Mouse (Mus musculus): ENCODE data around the gene Ccnjl. TPM values are rescaled to one million over a fixed set of nuclear protein-coding genes. Genes with fewer than 3 reads are reported as not detected.

Ccnjl gene
- polyA plus RNA-seq, 1 experiment from 2014 or later: 14.6 TPM

Other genes with a start within 250 kb of the Ccnjl start
- 61.2 and 65.5 TPM in 2 replicates for gene Pttg1, start 102.5 kb upstream of the Ccnjl start, polyA plus RNA-seq (2015; fragmentation: Nextera tagmentation; extraction: Ambion mirVana)
- gene Slu7, start 95.0 kb upstream of the Ccnjl start, polyA plus RNA-seq (2015; fragmentation: Nextera tagmentation; extraction: Ambion mirVana): 41.7 and 46.8 TPM in 2 replicates
- gene C1qtnf2, start 54.5 kb upstream of the Ccnjl start, polyA plus RNA-seq (2015; fragmentation: Nextera tagmentation; extraction: Ambion mirVana): 7.0 and 7.2 TPM in 2 replicates
- 4.1 and 5.0 TPM in 2 replicates for gene 4933415A04Rik, start 58.3 kb downstream of the Ccnjl start, polyA plus RNA-seq (2015; fragmentation: Nextera tagmentation; extraction: Ambion mirVana)
- gene Fabp6, start 72.8 kb downstream of the Ccnjl start, polyA plus RNA-seq (2015; fragmentation: Nextera tagmentation; extraction: Ambion mirVana): 2.4 and 5.2 TPM in 2 replicates
- 7.6 and 8.6 TPM in 2 replicates for gene Pwwp2a, start 153.2 kb downstream of the Ccnjl start, polyA plus RNA-seq (2015; fragmentation: Nextera tagmentation; extraction: Ambion mirVana)
- gene Ttc1, start 219.2 kb downstream of the Ccnjl start, polyA plus RNA-seq (2015; fragmentation: Nextera tagmentation; extraction: Ambion mirVana): 50.7 and 53.7 TPM in 2 replicates